Comparison of ENCODE assay signal across 9 mouse cellular contexts in genomic region chr5:113136951-113137487, GRCm38 (mm10). TPM values are rescaled to one million over a fixed set of nuclear protein-coding genes. Genes with fewer than 3 reads are reported as not detected.
DNase-seq lines count a peak whose midpoint lies in the region; ATAC-seq lines count a peak whose summit lies in the region.
"Had no signal": no experiment of that assay in that cellular context is flagged by ENCODE, and none has a peak within 500 bp of the region (broad histone marks: within the 10 kb centered on the region; RNA-seq: fewer than 3 reads in every experiment).

No protein-coding gene starts in this region.

- peaks cover 6% of the 10 kb centered on the region; the same call in 1 of the 2 replicates for H3K27me3 ChIP-seq in intestine, embryonic 14.5 days (replicated peaks; ENCODE audit: control insufficient read depth, insufficient read depth, low read length)
- H3K27me3 ChIP-seq: Patski had no signal

- peak overlapping the region; percentile 96 for H3K4me2 ChIP-seq in intestine, embryonic 14.5 days (ENCODE audit: low read length)

- H3K4me3 ChIP-seq in intestine, embryonic 14.5 days (ENCODE audit: low read depth, low read length), result peak overlapping the region; percentile 40

- peak overlapping the region; percentile 75; the same call in 1 of the 2 replicates for H3K27ac ChIP-seq in intestine, embryonic 14.5 days (ENCODE audit: low read depth)

- peaks cover 19% of the 10 kb centered on the region for H3K4me1 ChIP-seq in intestine, embryonic 14.5 days (replicated peaks; ENCODE audit: control insufficient read depth, insufficient read depth, low read length)

- H3K36me3 ChIP-seq in intestine, embryonic 14.5 days (ENCODE audit: control insufficient read depth, insufficient read depth, low read length), result no peaks in the 10 kb centered on the region

- DNase-seq in retina, postnatal 1 day, result peak; percentile 75
- no peak for DNase-seq in retina, embryonic 14.5 days (ENCODE audit: low spot score)
- peak; percentile 51 to 53 for DNase-seq in gastrocnemius, adult 8-10 months (ENCODE audit: low spot score in 2 of 2)
- DNase-seq in intestine, embryonic 14.5 days (ENCODE audit: low spot score), result peak; percentile 73
- no peak for DNase-seq in cerebellum, adult 9-10 months
- no peak for DNase-seq in layer of hippocampus, adult 18-20 months (ENCODE audit: low spot score in 2 of 2)
- no peak for DNase-seq in c-Kit-positive CD71-positive TER-119-positive erythroid progenitor cells, embryonic 14.5 days (ENCODE audit: low spot score)

- H3K9me3 ChIP-seq in intestine, embryonic 14.5 days (ENCODE audit: control insufficient read depth, low read length), result peaks cover 3% of the 10 kb centered on the region; the same call in 1 of the 2 replicates

- WGBS in intestine, embryonic 14.5 days, result 59% methylated on average over 13 of the region's 13 CpGs

- no peak for ATAC-seq in intestine, embryonic 14.5 days (replicated peaks; ENCODE audit: low FRiP score, low TSS enrichment, low read depth)
- ATAC-seq in megakaryocyte-erythroid progenitor cell, adult 5-6 weeks (replicated peaks; ENCODE audit: low FRiP score, low TSS enrichment, poor library complexity, severe bottlenecking), result 0 out of 2 replicates have a peak, but pooled peaks have one; percentile 7
- ATAC-seq: Patski had no signal

- peak overlapping the region; percentile 56 for H3K9ac ChIP-seq in intestine, embryonic 14.5 days (ENCODE audit: low read length)

RNA-seq across cellular contexts. Expression of gene Crybb3, which starts 55.6 kb away (rescaled TPM):
- under 1 TPM in 2 of 4 experiments, not detected in 2; 0.41 to 0.83 TPM for total RNA-seq in gastrocnemius, adult 8-10 months (2022)
- polyA plus RNA-seq in intestine, embryonic 14.5 days (2014; fragmentation: Nextera tagmentation; extraction: Ambion mirVana), result 0.28 and 1.2 TPM in 2 replicates
- not detected in 2 replicates for total RNA-seq in megakaryocyte-erythroid progenitor cell, adult 5-6 weeks (2014; fragmentation: Nextera tagmentation)
- not detected in 2 replicates for total RNA-seq in megakaryocyte-erythroid progenitor cell, adult 5-6 weeks (2017)
- 1 to 10 TPM; 1.6 to 2.1 TPM for total RNA-seq in layer of hippocampus, adult 18-20 months (2021)

Comparison
In these comparisons a context has a peak if more than half of its experiments do, and no peak if none do; other contexts are left out.
1. DNase-seq: peak in retina, postnatal 1 day (single experiment), gastrocnemius, adult 8-10 months (2 of 2) and intestine, embryonic 14.5 days (single experiment); none in retina, embryonic 14.5 days (single experiment), cerebellum, adult 9-10 months (single experiment), layer of hippocampus, adult 18-20 months (0 of 2) and c-Kit-positive CD71-positive TER-119-positive erythroid progenitor cells, embryonic 14.5 days (single experiment).